Mouse (Mus musculus): ENCODE data around the gene Znrf3.
A peak's percentile ranks its signal among the peaks of the same experiment; 100 is the strongest.

Znrf3 gene

DNA sequence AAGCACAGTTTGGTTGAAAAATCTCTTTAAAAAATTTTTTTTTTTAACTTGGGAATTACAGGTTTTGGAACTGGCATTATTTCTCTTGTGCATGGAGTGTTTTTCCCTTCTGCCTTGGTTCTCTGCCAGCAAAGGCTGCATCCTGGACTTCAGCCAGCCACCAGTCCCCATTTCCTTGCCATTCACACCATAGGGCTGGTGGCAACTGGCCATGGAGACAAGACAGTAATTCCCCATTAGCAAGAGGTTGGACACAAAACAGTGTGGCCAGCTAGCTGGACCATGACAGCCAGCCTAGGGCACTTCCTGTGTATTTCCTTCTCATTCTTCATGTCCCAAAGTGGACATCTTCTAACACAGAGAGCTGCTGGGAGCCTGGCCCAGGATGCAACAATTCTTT, 129.9 kb downstream of the Znrf3 start:
- peak; percentile 58 for DNase-seq

GRCm38 (mm10) chr11:5314330-5314741, 130.3 kb downstream of the Znrf3 start:
- no peak for DNase-seq

- no peak for DNase-seq
Observed at GRCm38 (mm10) chr11:5307024-5307905, 137.4 kb downstream of the Znrf3 start.

DNA sequence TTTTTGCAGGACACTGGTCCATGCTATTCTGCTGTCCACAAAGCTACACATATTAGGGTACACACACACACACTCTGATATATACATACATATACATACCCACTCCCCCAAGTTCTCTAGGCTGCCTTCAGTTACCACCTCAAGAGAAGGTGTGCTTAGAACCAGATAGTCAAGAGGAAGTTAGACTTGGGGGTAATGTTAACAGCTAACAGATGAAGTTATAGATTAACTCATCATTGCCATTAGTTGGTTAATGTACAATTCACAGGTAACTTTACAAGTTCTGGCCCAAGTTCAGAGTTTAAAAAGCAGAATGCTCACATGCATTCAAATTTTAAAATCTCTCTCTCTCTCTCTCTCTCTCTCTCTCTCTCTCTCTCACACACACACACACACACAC, 138.6 kb downstream of the Znrf3 start:
- no peak for DNase-seq

DNA sequence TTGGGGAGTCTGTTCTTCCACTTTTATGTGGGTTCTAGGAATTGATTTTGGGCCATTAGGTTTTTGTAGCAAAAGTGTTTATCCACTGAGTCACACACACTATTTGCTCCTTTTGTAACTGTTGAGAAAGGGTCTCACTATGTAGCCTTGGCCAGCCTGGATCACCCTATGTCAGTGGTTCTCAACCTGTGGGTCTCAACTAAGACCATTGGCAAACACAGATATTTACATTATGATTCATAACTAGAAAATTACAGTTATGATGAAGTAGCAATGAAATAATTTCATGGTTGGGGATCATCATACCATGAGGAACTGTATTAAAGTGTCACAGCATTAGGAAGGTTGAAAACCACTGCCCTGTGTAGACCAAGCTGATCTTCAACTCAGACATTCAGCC, 140.1 kb downstream of the Znrf3 start:
- no peak for DNase-seq

- no peak for DNase-seq
Observed at GRCm38 (mm10) chr11:5298007-5298372, 146.7 kb downstream of the Znrf3 start.

DNA sequence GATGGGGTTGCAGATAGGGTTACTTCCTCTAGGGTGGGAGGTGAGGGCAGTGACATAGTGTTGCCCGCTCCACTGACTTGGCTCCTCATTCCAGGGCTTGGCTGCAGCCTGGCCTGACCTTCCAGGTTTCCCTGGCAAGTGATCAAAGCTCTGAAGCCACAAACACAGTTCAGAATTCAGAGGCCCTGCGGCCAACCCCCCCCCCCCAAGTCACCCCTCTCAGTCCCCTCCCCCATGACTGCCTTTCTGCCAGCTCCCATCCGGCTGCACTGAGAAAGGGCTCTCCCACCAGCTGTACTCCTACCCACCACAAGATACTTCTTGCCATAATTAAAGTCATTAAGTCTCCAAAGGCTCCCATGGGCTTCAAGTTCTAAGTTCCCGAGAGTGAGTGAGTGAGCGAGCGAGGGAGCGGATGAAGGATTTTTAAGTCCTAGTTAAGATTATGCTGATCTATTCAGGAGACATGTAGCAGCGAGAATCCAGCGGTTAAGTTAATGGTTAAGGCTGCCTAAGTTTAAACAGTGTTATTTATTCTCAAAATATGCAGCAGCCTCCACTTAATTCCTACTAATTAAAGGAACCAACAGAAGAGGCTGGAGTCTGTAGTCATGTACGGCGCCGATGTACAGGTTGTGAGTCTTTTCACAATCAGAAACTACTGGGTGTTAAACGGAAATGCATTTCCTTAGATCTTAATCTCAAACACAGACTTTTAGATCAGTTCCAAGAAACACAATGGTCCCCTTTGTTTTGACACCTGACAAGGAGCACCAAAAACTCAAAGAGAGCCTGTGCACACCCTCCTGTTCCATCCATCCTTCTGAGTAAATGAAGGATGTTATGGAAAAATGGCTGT, 147.3 kb downstream of the Znrf3 start:
- peak; percentile 86 for DNase-seq

DNA sequence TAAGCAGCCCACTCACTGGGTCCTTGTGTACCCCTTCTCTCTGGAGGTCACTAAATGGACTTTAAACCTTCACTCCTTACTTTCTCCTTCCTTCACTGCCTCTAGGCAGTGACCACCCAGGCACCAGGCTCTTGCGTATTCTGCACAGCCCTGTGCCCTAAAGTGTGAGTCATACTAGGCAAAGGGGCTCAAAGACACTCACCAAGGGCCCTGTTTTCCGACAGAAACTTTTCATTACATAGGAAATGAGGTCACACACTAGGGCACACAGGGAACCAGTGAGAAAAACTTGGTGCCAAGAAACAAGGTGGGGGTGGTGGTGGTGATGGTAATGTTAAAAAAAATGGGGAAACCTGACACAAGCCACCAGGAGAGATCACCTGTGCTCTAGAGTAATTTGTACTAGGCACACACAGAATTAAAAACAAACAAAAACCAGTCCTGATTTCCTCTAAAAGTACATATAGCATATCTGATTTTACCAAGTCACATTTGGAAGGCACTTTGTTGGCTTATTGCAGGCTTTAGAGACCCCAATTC, 148.0 kb downstream of the Znrf3 start:
- DNase-seq = peak; percentile 31

GRCm38 (mm10) chr11:5294805-5295204, 149.8 kb downstream of the Znrf3 start:
- no peak for DNase-seq

- DNase-seq = peak; percentile 31
Observed at GRCm38 (mm10) chr11:5290691-5291090, 154.0 kb downstream of the Znrf3 start.

DNA sequence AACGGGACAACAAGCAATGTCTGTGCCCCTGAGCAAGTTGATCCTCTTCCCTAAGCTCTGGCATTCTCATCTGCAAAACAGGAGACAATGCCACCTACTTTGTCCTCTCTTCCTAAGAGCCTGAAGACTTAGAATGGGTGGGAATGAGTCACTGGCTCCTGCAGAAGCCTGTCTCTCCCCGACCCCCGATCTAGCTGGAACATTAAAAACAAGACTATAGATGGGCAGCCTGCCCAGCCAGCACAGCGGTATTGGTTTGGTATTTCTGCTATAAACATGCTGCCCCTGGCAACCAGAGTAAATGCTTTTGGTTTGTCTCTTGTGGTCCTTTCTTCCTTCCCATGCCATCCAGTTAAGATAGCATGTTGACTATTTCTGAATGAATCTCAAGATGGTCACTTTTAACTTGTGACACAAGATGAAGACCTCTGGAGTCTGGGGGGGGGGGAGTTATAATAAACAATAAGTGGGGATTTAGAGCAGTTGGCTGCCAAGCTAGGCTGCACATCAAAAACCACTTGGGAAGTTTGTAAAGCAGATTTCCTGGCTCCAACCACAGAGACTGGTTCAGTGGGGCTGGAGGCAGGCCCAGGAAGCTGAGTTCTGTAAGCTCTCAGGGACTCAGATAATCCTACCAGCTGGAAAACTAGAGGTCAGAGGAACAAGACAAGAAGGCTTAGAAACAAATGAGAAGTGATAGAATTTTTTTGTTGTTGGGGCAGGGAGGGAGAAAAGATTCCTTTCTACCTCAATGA, 154.6 kb downstream of the Znrf3 start:
- no peak for DNase-seq

DNA sequence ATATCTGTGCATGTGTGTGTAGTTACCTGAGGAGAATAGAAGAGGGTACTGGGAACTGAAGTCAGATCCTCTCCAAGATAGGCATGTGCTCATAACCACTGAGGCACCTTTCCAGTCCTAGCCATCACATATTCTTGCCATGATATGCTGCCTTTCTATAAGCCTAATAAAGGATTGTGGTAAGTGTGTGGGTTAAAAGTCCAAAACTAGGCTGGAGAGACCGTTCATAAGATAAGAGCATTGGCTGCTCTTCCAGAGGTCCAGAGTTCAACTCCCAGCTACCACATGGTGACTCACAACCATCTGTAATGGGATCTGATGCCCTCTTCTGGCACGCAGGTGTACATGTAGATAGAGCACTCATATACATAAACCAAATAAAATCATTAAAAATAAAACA, 160.7 kb downstream of the Znrf3 start:
- no peak for DNase-seq

DNA sequence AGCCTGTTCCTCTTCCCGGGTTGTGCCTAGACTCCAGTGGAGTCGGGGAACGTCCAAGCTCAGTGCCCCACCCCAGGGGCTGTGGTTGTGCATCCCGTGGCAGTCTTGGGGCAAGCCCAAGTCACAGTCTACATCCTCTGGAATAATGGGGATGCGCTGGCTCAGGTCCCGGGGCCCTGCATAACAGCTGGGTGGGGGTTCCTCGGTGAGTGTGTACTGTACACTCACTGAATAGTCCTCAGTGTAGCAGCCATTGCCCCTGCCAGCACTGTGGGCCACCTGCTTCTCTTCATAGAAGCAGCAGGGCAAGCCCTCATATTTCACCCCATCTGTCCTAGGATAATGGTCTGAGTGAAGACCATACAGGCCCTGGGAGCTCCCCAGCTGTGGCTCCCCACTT, 163.7 kb downstream of the Znrf3 start:
- no peak for DNase-seq

DNA sequence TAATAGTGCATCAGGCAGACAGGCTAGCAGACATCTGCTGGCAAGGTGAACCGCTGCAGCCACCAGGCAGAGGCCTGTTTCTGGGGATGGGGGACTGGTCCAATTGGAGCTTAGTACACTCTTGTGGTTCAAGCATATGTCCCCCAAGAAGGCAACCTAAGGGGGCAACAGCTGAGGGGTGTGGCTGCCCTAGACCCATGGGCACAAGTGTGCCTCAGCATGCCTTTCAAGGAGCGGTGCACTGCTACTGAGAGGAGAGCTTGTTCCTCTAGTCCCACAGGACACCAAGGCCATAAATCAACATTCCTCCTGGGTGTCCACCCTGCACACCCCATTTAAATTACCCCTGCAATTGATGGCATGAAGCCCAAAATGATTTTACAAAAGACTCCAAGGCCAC, 166.2 kb downstream of the Znrf3 start:
- no peak for DNase-seq

DNA sequence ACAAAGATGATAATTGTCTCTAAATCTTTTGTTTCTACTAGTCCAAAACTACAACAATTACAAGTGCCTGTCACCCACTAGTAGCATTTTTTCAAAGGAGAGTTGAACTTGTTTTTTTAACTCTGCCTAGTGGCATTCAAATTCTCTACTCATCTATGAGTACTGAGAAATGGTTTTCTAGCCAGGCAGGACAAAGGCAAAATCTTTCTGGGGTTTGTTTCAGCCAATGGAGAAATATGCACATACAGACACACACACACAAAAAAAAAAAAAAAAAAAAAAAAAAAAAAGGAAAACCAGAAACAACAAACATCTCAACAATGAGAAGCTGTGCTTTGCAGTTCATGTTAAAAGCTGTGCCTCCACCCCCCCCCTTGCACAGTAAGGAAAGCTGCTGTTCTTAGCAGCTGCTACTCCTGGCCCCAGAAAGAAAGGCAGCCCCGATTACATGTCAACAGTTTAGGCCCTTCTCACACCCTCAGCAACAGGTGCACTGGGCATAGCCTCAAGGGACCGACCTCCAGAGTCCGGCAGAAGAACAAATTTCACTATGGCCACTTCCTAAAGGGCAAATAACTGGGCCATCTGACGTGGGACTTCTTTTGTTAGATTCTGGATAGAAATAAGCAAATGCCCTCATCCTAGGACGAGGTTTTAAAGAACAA, 167.2 kb downstream of the Znrf3 start:
- DNase-seq = no peak

GRCm38 (mm10) chr11:5275216-5275615, 169.4 kb downstream of the Znrf3 start:
- no peak for DNase-seq

DNA sequence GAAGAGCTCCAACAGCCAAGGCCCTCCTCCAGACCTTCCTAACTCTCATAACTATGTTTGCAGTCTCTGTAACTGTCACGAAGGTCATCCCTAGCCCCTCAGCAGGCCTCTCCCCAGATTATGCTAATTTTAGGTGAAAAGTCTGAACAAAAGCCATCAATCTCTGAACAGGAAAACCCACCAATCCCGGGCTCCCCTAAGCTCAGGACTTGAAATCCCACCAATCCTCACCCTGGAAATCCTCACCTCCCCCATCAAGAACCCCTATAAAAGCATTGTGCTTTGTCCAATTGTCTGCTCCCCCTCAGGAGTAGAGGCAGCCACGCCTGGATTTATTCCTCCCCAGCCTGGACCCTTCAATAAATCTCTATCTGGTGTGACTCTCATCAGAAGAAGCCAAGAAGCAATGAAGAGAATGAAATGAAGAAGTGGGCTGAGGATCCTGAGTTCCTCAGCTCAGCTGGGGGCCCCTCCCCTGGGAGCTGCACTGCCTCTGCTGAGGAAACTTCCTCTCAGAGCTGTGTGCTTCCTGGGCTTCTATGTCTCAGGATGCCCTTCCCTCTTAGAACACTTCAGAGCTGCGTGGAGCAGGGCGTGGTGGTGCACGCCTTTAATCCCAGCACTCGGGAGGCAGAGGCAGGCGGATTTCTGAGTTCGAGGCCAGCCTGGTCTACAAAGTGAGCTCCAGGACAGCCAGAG, 172.0 kb downstream of the Znrf3 start:
- DNase-seq = no peak

DNA sequence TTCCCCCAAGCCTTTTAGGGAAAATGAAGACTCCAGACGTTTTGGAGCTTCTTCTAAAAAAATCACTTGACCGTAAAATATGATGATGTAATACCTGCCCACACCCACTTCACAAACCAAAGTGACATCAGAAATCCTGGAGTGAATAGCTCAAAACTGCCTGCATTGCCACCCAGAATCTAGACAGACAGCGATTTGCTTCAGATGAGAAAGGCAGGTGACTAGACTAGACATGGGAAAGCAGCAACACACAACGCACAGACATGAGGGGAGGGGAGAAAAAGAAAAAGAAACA, 172.6 kb downstream of the Znrf3 start:
- no peak for DNase-seq

DNA sequence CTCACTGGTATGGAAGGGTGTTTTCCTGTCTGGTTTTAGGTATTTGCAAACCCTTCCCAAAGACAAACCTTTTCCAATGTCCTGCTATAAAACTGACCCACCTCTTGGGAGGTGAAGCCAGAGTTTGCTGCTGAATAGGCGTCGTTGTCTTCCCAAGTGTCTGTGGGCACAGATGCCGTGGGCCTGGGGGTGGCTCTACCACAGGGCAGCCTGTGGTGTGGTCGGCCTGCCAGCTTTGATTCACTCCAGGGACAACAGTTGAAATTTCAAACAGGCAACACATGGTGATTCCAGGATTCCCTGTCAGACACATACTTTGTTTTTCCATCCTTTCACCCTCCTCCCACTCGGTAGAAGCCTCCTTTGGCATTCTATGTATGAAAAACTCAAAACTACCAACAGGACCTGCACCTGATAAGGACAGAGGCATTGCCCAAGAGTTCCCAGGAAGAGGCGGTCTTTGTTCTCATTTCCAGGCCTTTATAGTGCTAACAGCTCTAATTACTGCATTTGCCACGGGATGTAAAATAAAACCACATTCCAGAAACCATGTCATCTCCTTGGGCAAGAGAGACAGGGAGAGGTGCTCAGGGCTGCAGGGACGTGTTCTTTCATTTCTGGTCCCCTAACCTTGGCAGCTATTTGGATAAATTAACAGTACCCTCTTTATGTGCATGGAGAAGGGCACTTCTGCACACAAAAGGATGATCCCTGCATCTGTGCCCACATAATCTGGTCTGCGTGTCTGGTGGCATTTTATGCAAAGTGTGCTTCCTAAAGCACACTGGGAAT, 173.2 kb downstream of the Znrf3 start:
- DNase-seq = no peak

DNA sequence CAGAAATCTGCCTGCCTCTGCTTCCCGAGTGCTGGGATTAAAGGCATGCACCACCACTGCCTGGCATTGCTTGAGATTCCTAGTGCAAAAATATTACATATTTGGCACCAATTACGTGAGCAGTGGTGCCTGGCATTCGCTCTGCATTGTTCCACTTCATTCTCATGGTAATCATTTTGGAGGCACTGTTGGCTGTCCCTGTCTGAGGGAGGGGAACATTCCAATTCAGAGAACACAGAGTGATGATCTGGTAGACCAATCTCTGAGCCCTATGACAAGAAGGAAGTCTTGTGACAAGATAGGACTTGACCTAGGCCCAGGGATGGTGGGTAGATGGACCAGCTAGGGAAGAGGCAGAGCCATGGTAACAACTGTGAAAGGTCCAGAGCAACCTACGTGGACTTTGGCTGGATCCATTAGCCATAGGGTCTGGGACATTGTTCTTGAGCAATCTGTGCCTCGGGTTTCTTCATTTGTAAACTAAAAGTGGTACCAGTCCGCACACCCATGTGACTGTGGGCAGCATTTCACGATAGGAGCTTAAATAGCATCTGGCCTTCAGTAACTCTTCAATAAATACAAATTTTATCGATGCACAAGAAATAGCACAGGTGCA, 174.7 kb downstream of the Znrf3 start:
- no peak for DNase-seq

GRCm38 (mm10) chr11:5265764-5266163, 178.9 kb downstream of the Znrf3 start:
- no peak for DNase-seq

Data from kidney, adult 11 months (tissue).